Mouse (Mus musculus): Measurements from ENCODE around the gene Papss2. TPM values are rescaled to one million over a fixed set of nuclear protein-coding genes. Genes with fewer than 3 reads are reported as not detected.
"Not testable (repeated sequence)": the region's sequence is repeated elsewhere in the genome, so short reads cannot be mapped to it uniquely, and the experiment has no call there.

The Papss2 gene
- polyA plus RNA-seq, 1 experiment from 2014 or later, result 2.3 TPM

GRCm38 (mm10) chr19:32653122-32653521, 57.5 kb downstream of the Papss2 start:
- H3K9me3 ChIP-seq, result no peaks in the 10 kb centered on the region
- no peak overlapping the region for H3K4me2 ChIP-seq (replicated peaks)
- no peaks in the 10 kb centered on the region for H3K36me3 ChIP-seq
- H3K4me1 ChIP-seq, result 0 out of 2 replicates have a peak, but pooled peaks cover 4% of the 10 kb centered on the region
- WGBS, result 90% methylated on average over 5 of the region's 5 CpGs
- ATAC-seq (ENCODE audit: low FRiP score, low read depth), result no peak
- H3K27ac ChIP-seq, result no peak overlapping the region
- no peak overlapping the region for H3K9ac ChIP-seq
- no peak overlapping the region for H3K4me3 ChIP-seq
- H3K27me3 ChIP-seq (replicated peaks), result no peaks in the 10 kb centered on the region

GRCm38 (mm10) chr19:32653630-32654362, 58.2 kb downstream of the Papss2 start:
- H3K9ac ChIP-seq, result no peak overlapping the region
- no peaks in the 10 kb centered on the region for H3K27me3 ChIP-seq (replicated peaks)
- H3K27ac ChIP-seq, result no peak overlapping the region
- H3K4me3 ChIP-seq, result no peak overlapping the region
- H3K4me2 ChIP-seq (replicated peaks), result no peak overlapping the region
- 92% methylated on average over 7 of the region's 7 CpGs for WGBS
- no peak for ATAC-seq (ENCODE audit: low FRiP score, low read depth)
- H3K9me3 ChIP-seq, result no peaks in the 10 kb centered on the region
- no peaks in the 10 kb centered on the region for H3K36me3 ChIP-seq
- no peaks in the 10 kb centered on the region for H3K4me1 ChIP-seq

GRCm38 (mm10) chr19:32659346-32659745, 63.8 kb downstream of the Papss2 start:
- H3K4me3 ChIP-seq, result no peak overlapping the region
- H3K27me3 ChIP-seq (replicated peaks), result no peaks in the 10 kb centered on the region
- no peak overlapping the region for H3K9ac ChIP-seq
- H3K36me3 ChIP-seq, result 0 out of 2 replicates have a peak, but pooled peaks cover 3% of the 10 kb centered on the region
- H3K4me1 ChIP-seq, result no peaks in the 10 kb centered on the region
- H3K27ac ChIP-seq, result no peak overlapping the region
- no peak for ATAC-seq (ENCODE audit: low FRiP score, low read depth)
- H3K4me2 ChIP-seq (replicated peaks), result no peak overlapping the region
- WGBS, result 73% methylated on average over 5 of the region's 5 CpGs
- H3K9me3 ChIP-seq, result no peaks in the 10 kb centered on the region

GRCm38 (mm10) chr19:32662936-32663335, 67.3 kb downstream of the Papss2 start:
- WGBS, result 89% methylated on average over 6 of the region's 6 CpGs
- no peak overlapping the region for H3K4me3 ChIP-seq
- H3K9me3 ChIP-seq, result no peaks in the 10 kb centered on the region
- no peak overlapping the region for H3K27ac ChIP-seq
- ATAC-seq (ENCODE audit: low FRiP score, low read depth), result no peak
- no peak overlapping the region for H3K4me2 ChIP-seq (replicated peaks)
- H3K4me1 ChIP-seq, result no peaks in the 10 kb centered on the region
- peaks cover 5% of the 10 kb centered on the region; the same call in 1 of the 2 replicates for H3K36me3 ChIP-seq
- H3K9ac ChIP-seq, result no peak overlapping the region
- no peaks in the 10 kb centered on the region for H3K27me3 ChIP-seq (replicated peaks)

GRCm38 (mm10) chr19:32665243-32665642, 69.7 kb downstream of the Papss2 start:
- Histone ChIP-seq H3K9ac (no peak overlapping the region), H3K9me3 (no peaks in the 10 kb centered on the region), H3K4me1 (no peaks in the 10 kb centered on the region), H3K27ac (no peak overlapping the region), H3K36me3 (peaks cover 5% of the 10 kb centered on the region; the same call in 1 of the 2 replicates), H3K27me3 (replicated peaks) (no peaks in the 10 kb centered on the region), H3K4me2 (replicated peaks) (no peak overlapping the region), H3K4me3 (no peak overlapping the region)
- 89% methylated on average over 8 of the region's 8 CpGs for WGBS
- ATAC-seq (ENCODE audit: low FRiP score, low read depth), result no peak

- H3K27me3 ChIP-seq (replicated peaks); H3K9me3 ChIP-seq; H3K9ac ChIP-seq; H3K27ac ChIP-seq; ATAC-seq (ENCODE audit: low FRiP score, low read depth); H3K4me3 ChIP-seq; H3K4me1 ChIP-seq; H3K36me3 ChIP-seq; H3K4me2 ChIP-seq (replicated peaks): not testable (repeated sequence)
- WGBS, result 90% methylated on average over 1 of the region's 1 CpGs
Observed at GRCm38 (mm10) chr19:32667830-32668229, 72.2 kb downstream of the Papss2 start.

- no peak overlapping the region for H3K9ac ChIP-seq
- ATAC-seq (ENCODE audit: low FRiP score, low read depth), result no peak
- H3K27ac ChIP-seq, result no peak overlapping the region
- no peaks in the 10 kb centered on the region for H3K4me1 ChIP-seq
- H3K36me3 ChIP-seq, result peaks cover 28% of the 10 kb centered on the region
- no peak overlapping the region for H3K4me3 ChIP-seq
- WGBS, result 96% methylated on average over 3 of the region's 3 CpGs
- H3K9me3 ChIP-seq, result no peaks in the 10 kb centered on the region
- H3K4me2 ChIP-seq (replicated peaks), result no peak overlapping the region
- no peaks in the 10 kb centered on the region for H3K27me3 ChIP-seq (replicated peaks)
Observed at GRCm38 (mm10) chr19:32675766-32676165, 80.2 kb downstream of the Papss2 start.

GRCm38 (mm10) chr19:32680894-32681293, 85.3 kb downstream of the Papss2 start:
- Histone ChIP-seq H3K9me3 (no peaks in the 10 kb centered on the region), H3K4me3 (no peak overlapping the region), H3K27me3 (replicated peaks) (no peaks in the 10 kb centered on the region), H3K9ac (no peak overlapping the region), H3K36me3 (peaks cover 32% of the 10 kb centered on the region), H3K4me1 (no peaks in the 10 kb centered on the region), H3K4me2 (replicated peaks) (no peak overlapping the region), H3K27ac (no peak overlapping the region)
- ATAC-seq (ENCODE audit: low FRiP score, low read depth), result no peak
- WGBS, result 96% methylated on average over 2 of the region's 2 CpGs

- H3K4me2 ChIP-seq (replicated peaks), result no peak overlapping the region
- H3K9me3 ChIP-seq, result no peaks in the 10 kb centered on the region
- no peak overlapping the region for H3K27ac ChIP-seq
- no peak overlapping the region for H3K4me3 ChIP-seq
- no peaks in the 10 kb centered on the region for H3K27me3 ChIP-seq (replicated peaks)
- ATAC-seq (ENCODE audit: low FRiP score, low read depth), result no peak
- 91% methylated on average over 5 of the region's 5 CpGs for WGBS
- H3K36me3 ChIP-seq, result peaks cover 46% of the 10 kb centered on the region
- no peaks in the 10 kb centered on the region for H3K4me1 ChIP-seq
- no peak overlapping the region for H3K9ac ChIP-seq
Observed at GRCm38 (mm10) chr19:32683081-32683480, 87.5 kb downstream of the Papss2 start.

- Histone ChIP-seq H3K4me2 (replicated peaks) (no peak overlapping the region), H3K9ac (no peak overlapping the region), H3K27me3 (replicated peaks) (no peaks in the 10 kb centered on the region), H3K4me1 (no peaks in the 10 kb centered on the region), H3K4me3 (no peak overlapping the region), H3K9me3 (no peaks in the 10 kb centered on the region), H3K27ac (no peak overlapping the region), H3K36me3 (peaks cover 34% of the 10 kb centered on the region)
- WGBS, result 83% methylated on average over 5 of the region's 5 CpGs
- no peak for ATAC-seq (ENCODE audit: low FRiP score, low read depth)
Observed at GRCm38 (mm10) chr19:32687721-32688120, 92.1 kb downstream of the Papss2 start.

- H3K27me3 ChIP-seq (replicated peaks); ATAC-seq (ENCODE audit: low FRiP score, low read depth); H3K4me2 ChIP-seq (replicated peaks); H3K9ac ChIP-seq; H3K27ac ChIP-seq; H3K4me1 ChIP-seq; H3K9me3 ChIP-seq; H3K4me3 ChIP-seq: not testable (repeated sequence)
- peaks cover 34% of the 10 kb centered on the region for H3K36me3 ChIP-seq
- WGBS, result 87% methylated on average over 3 of the region's 3 CpGs
Observed at GRCm38 (mm10) chr19:32688227-32688626, 92.6 kb downstream of the Papss2 start.

- Histone ChIP-seq H3K36me3 (peaks cover 48% of the 10 kb centered on the region), H3K4me3 (no peak overlapping the region), H3K27me3 (replicated peaks) (no peaks in the 10 kb centered on the region), H3K9ac (no peak overlapping the region), H3K9me3 (no peaks in the 10 kb centered on the region), H3K4me2 (replicated peaks) (no peak overlapping the region), H3K4me1 (no peaks in the 10 kb centered on the region), H3K27ac (no peak overlapping the region)
- WGBS, result 91% methylated on average over 6 of the region's 6 CpGs
- no peak for ATAC-seq (ENCODE audit: low FRiP score, low read depth)
Observed at GRCm38 (mm10) chr19:32689724-32690123, 94.1 kb downstream of the Papss2 start.

GRCm38 (mm10) chr19:32696674-32697073, 101.1 kb downstream of the Papss2 start:
- Histone ChIP-seq H3K36me3 (peaks cover 64% of the 10 kb centered on the region), H3K27ac (no peak overlapping the region), H3K4me3 (no peak overlapping the region), H3K9me3 (no peaks in the 10 kb centered on the region), H3K27me3 (replicated peaks) (no peaks in the 10 kb centered on the region), H3K4me2 (replicated peaks) (no peak overlapping the region), H3K4me1 (no peaks in the 10 kb centered on the region), H3K9ac (no peak overlapping the region)
- no peak for ATAC-seq (ENCODE audit: low FRiP score, low read depth)
- WGBS, result 94% methylated on average over 2 of the region's 2 CpGs
